Mouse (Mus musculus) thymus, postnatal 25 days (tissue): ENCODE results near the gene Acot4.
"Not testable (repeated sequence)": the region's sequence is repeated elsewhere in the genome, so short reads cannot be mapped to it uniquely, and the experiment has no call there.

ENCODE experiments used
- DNase-seq: peaks from one replicate; pipeline ENCODE4 v3.0.0; 2022

The Acot4 gene

GRCm38 (mm10) chr12:84038241-84038640 is at the start of gene Acot4:
Acot4 (plus strand) TSS chr12:84038379.
- not testable (repeated sequence) for DNase-seq

GRCm38 (mm10) chr12:83988483-83988882 is 49.7 kb upstream of the Acot4 start:
- DNase-seq = no peak

DNA sequence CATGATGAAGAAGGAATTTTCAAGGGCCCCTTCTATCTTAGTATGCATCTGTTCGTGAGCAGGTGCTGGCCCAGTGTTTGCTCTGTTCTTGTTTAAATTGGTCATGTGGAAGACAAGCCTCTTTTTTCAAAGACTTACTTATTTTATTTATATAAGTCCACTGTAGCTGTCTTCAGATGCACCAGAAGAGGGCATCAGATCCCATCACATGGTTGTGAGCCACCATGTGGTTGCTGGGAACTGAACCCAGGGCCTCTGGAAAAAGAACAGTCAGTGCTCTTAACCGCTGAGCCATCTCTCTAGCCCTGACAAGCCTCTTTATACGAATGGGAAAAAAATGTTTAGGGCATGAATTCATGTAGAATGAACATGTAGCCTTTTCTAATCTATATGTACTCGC is 48.8 kb upstream of the Acot4 start:
- no peak for DNase-seq

GRCm38 (mm10) chr12:83997221-83997620 is 41.0 kb upstream of the Acot4 start:
- no peak for DNase-seq

DNA sequence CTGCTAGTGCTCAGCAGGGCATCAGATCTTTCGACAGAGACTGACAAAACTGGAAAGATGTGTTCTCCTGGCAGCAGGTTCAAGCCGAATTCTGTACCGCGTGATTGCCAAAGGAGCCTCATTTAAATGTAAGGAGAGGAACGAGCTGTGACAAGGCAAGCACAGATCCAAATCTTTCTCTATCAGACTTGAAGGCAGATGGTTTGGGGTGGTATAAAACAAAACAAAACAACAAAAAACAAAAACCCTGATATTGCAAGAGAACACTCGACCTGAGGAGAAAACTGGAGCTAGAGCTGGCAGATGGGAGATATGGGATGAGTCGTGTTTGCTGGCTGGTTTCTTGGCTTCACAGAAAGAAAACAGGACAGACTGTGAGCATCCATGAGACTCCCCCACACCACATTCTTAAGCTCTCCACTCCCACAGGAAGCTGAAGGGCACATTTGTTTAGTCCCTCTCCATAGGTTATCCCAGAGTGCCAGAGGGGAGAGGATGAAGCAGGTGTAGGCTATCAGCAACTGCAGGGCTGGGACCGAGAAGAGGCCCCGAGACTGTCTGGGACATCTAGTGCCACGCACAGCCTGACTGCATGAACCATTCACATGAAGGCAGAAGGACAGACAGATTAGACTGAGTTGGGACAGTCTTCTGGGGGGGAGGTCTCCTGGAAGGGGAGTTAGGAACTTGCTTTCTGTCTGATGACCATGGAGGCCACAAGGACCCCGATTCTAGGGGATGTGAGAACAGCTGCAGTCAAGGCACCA is 39.7 kb upstream of the Acot4 start:
- DNase-seq = no peak

DNA sequence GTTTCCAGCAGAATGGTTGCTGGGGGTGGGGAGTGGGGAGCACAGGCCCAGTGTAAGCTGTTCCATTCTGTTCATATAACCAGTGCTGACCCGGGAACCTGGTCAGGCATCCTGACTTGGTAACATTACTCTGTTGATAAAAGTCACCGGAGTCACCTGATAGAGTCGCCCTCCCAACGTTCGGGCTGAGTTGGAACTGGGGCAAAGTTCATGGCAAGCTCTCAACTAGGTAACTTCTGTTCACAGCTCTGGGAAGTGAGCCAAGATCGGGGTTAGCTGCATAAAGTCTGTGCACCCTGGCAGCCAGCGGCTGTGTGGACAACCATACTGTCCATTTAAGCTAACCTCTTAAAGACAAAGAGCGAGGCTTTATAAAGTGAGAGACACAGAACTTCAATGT is 38.9 kb upstream of the Acot4 start:
- not testable (repeated sequence) for DNase-seq

DNA sequence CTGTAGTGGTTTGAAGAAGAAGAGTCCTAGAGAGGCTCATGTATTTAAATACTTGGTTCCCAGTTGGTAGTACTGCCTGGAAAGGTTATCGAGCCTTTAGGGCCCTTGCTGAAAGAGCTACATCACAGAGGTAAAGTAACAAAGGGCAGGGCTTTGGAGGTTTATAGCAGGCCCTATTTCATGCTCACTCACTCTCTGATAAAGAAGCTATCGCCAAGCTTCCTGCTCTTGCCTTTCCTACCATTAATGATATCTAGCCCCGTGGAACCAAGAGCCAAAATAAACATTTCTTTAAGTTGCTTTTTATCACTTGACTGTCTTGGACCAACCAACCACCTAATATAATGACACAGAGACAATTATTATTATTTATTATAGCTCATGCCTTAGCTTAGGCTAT is 37.8 kb upstream of the Acot4 start:
- DNase-seq = no peak

DNA sequence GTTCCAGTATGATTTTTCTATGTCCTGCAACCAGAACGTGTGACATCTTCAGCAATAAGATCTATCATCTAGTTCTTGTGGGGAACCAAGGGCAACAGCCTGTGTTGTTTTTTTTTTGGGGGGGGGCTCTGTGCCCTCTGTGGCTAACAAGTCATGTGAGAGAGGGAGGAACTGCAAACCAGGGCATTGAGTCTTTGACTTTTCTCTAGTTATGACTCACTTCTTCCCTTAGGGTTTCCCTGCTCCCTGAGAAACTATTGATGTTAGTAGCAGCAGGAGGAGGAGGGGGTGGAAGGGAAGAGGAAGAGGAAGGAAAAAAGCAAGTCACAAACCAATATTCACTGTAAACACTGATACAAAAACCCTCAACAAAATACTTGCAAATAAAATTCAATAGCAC is 34.3 kb upstream of the Acot4 start:
- DNase-seq = no peak

- no peak for DNase-seq
These were observed 29.9 kb upstream of the Acot4 start for GRCm38 (mm10) chr12:84008251-84008650.

DNA sequence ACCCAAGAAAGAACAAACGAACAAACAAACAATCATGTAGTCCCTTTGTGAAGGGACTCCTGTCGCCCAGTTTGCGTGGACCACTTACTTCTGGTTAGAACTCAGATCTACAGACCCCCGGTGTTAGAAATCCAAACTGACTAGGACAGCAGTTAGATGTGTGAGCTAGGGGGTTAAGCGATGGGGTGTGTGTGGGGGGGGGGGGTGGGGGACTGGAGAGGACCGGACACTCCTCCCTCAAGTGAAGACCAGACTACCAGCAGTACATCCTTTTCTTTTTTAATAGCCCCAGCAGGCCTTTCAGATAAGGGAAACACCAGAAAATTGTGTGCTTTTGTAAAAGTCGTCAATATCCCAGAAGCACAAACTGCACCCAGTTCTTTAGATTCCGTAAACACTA is 29.4 kb upstream of the Acot4 start:
- no peak for DNase-seq

GRCm38 (mm10) chr12:84009171-84009965 is 28.8 kb upstream of the Acot4 start, which contains the start of gene Acot1:
Acot1 (plus strand) TSS chr12:84009490.
- peak; percentile 42 for DNase-seq

DNA sequence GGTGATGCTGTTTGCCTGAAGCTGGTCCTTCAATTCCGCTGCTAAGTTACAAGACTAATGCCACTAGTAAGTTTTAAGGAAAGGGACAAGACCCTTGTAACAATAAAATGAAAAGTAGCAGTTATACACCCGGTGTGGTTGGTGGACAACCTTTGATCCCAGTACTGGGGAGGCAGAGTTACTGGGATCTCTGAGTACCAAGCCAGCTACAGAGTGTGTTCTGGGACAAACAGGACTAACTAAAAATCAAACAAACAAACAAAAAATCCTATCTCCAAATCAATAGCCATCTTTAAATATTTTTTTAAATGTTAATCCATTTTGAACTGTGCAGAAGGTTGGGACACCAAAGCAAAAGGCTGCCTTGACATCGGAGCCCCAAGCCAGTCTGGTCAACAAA is 28.0 kb upstream of the Acot4 start:
- no peak for DNase-seq

DNA sequence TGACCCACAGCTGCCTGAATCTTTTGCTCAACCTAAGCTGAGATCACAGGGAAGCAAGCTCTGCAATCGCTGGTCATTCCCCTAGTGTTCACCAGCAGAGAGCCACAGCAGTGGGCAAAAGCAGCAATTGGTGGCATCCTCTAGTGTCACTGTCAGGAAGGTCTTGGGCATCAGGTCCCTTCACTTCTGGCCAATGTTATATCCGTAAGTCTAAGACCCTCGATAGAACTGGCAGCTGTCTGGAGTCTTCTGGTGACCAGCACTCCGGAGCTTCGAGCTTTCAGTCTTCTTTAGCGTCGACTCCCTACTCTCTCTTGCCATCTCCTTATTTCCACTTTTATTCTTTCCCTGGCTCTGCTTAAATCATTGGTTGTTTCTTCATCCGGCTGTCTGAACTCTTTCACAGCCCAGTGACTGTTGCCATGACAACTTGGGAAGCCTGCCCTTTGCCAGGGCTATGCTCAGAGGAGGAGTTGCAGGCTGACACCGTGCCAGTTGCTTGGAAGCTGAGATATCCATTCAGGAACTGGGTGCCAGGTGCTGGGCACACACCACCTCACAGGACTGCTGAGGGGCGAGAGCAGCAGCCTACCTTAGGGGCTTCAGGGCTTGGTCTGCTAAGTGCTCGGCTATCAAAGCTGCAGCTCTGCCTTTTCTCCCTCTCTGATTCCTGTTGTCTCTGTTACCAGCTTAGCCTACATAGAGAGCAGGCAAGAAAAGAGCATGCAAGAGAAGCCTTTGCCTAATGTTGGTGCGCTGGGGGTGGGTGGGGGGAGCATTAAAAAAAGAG is 26.7 kb upstream of the Acot4 start:
- no peak for DNase-seq

- no peak for DNase-seq
These were observed 25.0 kb upstream of the Acot4 start for GRCm38 (mm10) chr12:84013130-84013529.

DNA sequence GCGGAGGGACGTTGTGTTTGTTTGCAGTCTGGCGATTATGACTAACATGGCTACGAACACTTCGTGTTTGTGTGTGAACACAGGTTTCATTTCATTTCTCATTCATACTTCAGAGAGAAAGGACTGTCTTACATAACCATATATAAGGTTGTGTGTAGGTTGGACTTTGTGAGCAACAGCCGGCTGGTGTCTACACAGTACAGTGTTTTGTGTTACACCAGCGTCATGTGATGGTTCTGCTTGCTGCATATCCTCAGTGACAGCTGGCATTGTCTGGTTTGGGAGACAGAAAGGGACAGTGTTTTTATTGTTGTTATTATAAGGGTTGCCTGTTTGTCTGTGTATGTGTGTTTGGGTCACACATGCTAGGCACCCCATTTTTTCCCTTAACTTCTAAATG is 24.5 kb upstream of the Acot4 start:
- no peak for DNase-seq

- DNase-seq = not testable (repeated sequence)
These were observed 17.7 kb upstream of the Acot4 start for GRCm38 (mm10) chr12:84020528-84020927.

GRCm38 (mm10) chr12:84022266-84022665 is 15.9 kb upstream of the Acot4 start:
- DNase-seq = not testable (repeated sequence)

- no peak for DNase-seq
These were observed 15.0 kb upstream of the Acot4 start for GRCm38 (mm10) chr12:84023052-84023745.

DNA sequence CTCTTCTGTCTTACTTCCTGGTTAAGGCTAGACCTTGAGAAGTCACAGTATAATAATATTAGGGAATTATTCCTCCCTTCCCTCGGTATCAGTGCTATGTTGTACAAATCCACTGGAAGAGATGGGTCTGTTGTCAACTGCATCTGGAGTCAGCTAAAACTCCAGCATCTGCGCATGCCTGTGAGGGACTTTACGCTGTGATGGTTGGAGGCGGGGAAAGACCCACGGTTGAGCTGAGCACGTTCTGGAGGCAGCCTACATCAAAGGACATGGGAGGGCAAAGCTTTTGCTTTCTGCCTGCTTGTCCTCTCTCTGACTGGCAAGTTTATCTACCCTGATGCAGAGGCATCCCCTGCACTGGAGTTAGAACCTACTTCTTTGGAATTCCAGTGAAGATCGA is 12.3 kb upstream of the Acot4 start:
- no peak for DNase-seq

GRCm38 (mm10) chr12:84028328-84028727 is 9.9 kb upstream of the Acot4 start:
- DNase-seq = not testable (repeated sequence)

- DNase-seq = not testable (repeated sequence)
These were observed 9.1 kb upstream of the Acot4 start for GRCm38 (mm10) chr12:84029043-84029442.

DNA sequence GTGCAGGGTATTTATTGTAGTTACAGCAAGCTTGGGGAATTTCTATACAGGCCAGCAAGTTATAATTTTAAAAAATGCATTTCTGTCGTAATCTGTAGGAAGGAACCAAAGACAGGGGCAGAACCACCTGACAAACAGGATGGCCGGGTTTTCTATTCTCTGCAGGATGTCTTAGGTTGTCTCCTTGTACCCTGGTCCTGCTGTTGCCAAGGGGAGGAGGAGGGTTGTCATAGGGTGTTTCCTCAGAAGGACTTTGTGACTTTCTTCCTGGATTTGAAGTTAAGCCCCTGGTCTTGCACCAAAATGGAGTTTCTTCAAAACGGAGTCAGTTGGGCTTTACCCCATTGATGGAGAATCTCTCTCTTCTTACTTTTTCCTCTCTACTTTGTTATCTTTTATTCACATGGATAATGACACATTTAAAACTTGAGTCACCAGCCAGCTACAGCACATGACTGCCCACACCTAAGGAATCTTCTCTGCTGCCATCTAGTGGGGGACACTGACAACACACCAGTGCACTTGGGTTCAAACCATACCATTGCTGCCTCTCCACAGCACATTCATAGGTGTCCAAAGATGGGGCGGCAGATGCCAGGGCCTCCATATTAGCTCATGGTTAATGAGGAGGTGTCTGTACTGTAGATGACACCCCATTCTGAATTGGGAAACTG is 7.4 kb upstream of the Acot4 start:
- DNase-seq = peak; percentile 73
